Mouse (Mus musculus): ENCODE results near the gene Zbtb20.

GRCm38 (mm10) chr16:43464476-43465080, 588.9 kb downstream of the Zbtb20 start:
- TF ChIP-seq POLR2A (IDR thresholded peaks at IDR 0.05; ENCODE audit: borderline replicate concordance, low read depth, low read length): no peak
- TF ChIP-seq CTCF (IDR thresholded peaks at IDR 0.05; ENCODE audit: low read depth, low read length): no peak

Measured in bone marrow macrophage, adult 2 months (primary cell).